Mouse (Mus musculus): ENCODE measurements around the gene Sptbn4. TPM values are rescaled to one million over a fixed set of nuclear protein-coding genes. Genes with fewer than 3 reads are reported as not detected.

Gene Sptbn4
- polyA plus RNA-seq, 1 experiment from 2014 or later: 0.47 TPM

- Histone ChIP-seq H3K36me3 (replicated peaks) (no peaks in the 10 kb centered on the region), H3K27ac (no peak overlapping the region), H3K4me1 (peaks cover 14% of the 10 kb centered on the region; the same call in 1 of the 2 replicates), H3K9me3 (peaks cover 4% of the 10 kb centered on the region; the same call in 1 of the 2 replicates), H3K4me3 (replicated peaks) (0 out of 2 replicates have a peak overlapping the region, but pooled peaks have one; percentile 7), H3K9ac (no peak overlapping the region), H3K27me3 (peaks cover 100% of the 10 kb centered on the region), H3K4me2 (peak overlapping the region; percentile 9; the same call in 1 of the 2 replicates)
- WGBS: 9% methylated on average over 11 of the region's 11 CpGs
- no peak for ATAC-seq (ENCODE audit: low FRiP score)
Measured at GRCm38 (mm10) chr7:27367976-27368375, 79.5 kb downstream of the Sptbn4 start.

- no peak for ATAC-seq (ENCODE audit: low FRiP score)
Measured at GRCm38 (mm10) chr7:27366082-27366844, 81.2 kb downstream of the Sptbn4 start.

GRCm38 (mm10) chr7:27364379-27364778, 83.1 kb downstream of the Sptbn4 start:
- H3K9me3 ChIP-seq: no peaks in the 10 kb centered on the region
- H3K9ac ChIP-seq: no peak overlapping the region
- WGBS: 3% methylated on average over 29 of the region's 29 CpGs
- peak overlapping the region; percentile 16 for H3K4me3 ChIP-seq (replicated peaks)
- H3K27ac ChIP-seq: no peak overlapping the region
- peaks cover 80% of the 10 kb centered on the region for H3K27me3 ChIP-seq
- H3K4me1 ChIP-seq: peaks cover 12% of the 10 kb centered on the region; the same call in 1 of the 2 replicates
- H3K36me3 ChIP-seq (replicated peaks): no peaks in the 10 kb centered on the region
- no peak overlapping the region for H3K4me2 ChIP-seq
- ATAC-seq (ENCODE audit: low FRiP score): no peak

More at GRCm38 (mm10) chr7:27366082-27366844, 81.2 kb downstream of the Sptbn4 start:
- H3K9ac ChIP-seq: no peak overlapping the region
- H3K4me1 ChIP-seq: 0 out of 2 replicates have a peak, but pooled peaks cover 7% of the 10 kb centered on the region
- H3K27me3 ChIP-seq: peaks cover 92% of the 10 kb centered on the region
- no peaks in the 10 kb centered on the region for H3K36me3 ChIP-seq (replicated peaks)
- no peak overlapping the region for H3K4me2 ChIP-seq
- peaks cover 4% of the 10 kb centered on the region; the same call in 1 of the 2 replicates for H3K9me3 ChIP-seq
- H3K4me3 ChIP-seq (replicated peaks): no peak overlapping the region
- H3K27ac ChIP-seq: no peak overlapping the region
- 44% methylated on average over 21 of the region's 21 CpGs for whole genome bisulfite sequencing

GRCm38 (mm10) chr7:27361283-27361946, 86.1 kb downstream of the Sptbn4 start:
- no peaks in the 10 kb centered on the region for H3K9me3 ChIP-seq
- peak overlapping the region; percentile 68 for H3K4me2 ChIP-seq
- H3K36me3 ChIP-seq (replicated peaks): no peaks in the 10 kb centered on the region
- peak overlapping the region; percentile 50 for H3K4me3 ChIP-seq (replicated peaks)
- H3K27ac ChIP-seq: no peak overlapping the region
- H3K4me1 ChIP-seq: peaks cover 22% of the 10 kb centered on the region
- peaks cover 80% of the 10 kb centered on the region for H3K27me3 ChIP-seq
- under 1% methylated on average over 51 of the region's 52 CpGs for WGBS
- H3K9ac ChIP-seq: peak overlapping the region; percentile 61
- peak; percentile 95 for ATAC-seq (ENCODE audit: low FRiP score)

- Histone ChIP-seq H3K4me2 (peak overlapping the region; percentile 68), H3K27me3 (peaks cover 76% of the 10 kb centered on the region), H3K4me1 (peaks cover 26% of the 10 kb centered on the region), H3K4me3 (replicated peaks) (peak overlapping the region; percentile 13; the same call in 1 of the 2 replicates), H3K9ac (no peak overlapping the region), H3K27ac (no peak overlapping the region), H3K36me3 (replicated peaks) (no peaks in the 10 kb centered on the region), H3K9me3 (no peaks in the 10 kb centered on the region)
- ATAC-seq (ENCODE audit: low FRiP score): no peak
- WGBS: 61% methylated on average over 6 of the region's 6 CpGs
Measured at GRCm38 (mm10) chr7:27360749-27361148, 86.7 kb downstream of the Sptbn4 start.

- Histone ChIP-seq H3K27ac (no peak overlapping the region), H3K4me2 (no peak overlapping the region), H3K4me3 (replicated peaks) (no peak overlapping the region), H3K36me3 (replicated peaks) (no peaks in the 10 kb centered on the region), H3K9me3 (no peaks in the 10 kb centered on the region), H3K9ac (no peak overlapping the region), H3K27me3 (peaks cover 67% of the 10 kb centered on the region), H3K4me1 (peaks cover 31% of the 10 kb centered on the region)
- 86% methylated on average over 9 of the region's 9 CpGs for WGBS
- no peak for ATAC-seq (ENCODE audit: low FRiP score)
Measured at GRCm38 (mm10) chr7:27359706-27360358, 87.7 kb downstream of the Sptbn4 start.

- no peak overlapping the region for H3K27ac ChIP-seq
- no peaks in the 10 kb centered on the region for H3K36me3 ChIP-seq (replicated peaks)
- no peak overlapping the region for H3K4me3 ChIP-seq (replicated peaks)
- H3K9ac ChIP-seq: no peak overlapping the region
- H3K9me3 ChIP-seq: no peaks in the 10 kb centered on the region
- H3K27me3 ChIP-seq: peaks cover 60% of the 10 kb centered on the region
- WGBS: 72% methylated on average over 2 of the region's 2 CpGs
- no peak for ATAC-seq (ENCODE audit: low FRiP score)
- peaks cover 35% of the 10 kb centered on the region for H3K4me1 ChIP-seq
- H3K4me2 ChIP-seq: no peak overlapping the region
Measured at GRCm38 (mm10) chr7:27359162-27359561, 88.3 kb downstream of the Sptbn4 start.

- H3K27me3 ChIP-seq: peaks cover 46% of the 10 kb centered on the region
- no peak overlapping the region for H3K27ac ChIP-seq
- peaks cover 10% of the 10 kb centered on the region for H3K36me3 ChIP-seq (replicated peaks)
- no peak overlapping the region for H3K9ac ChIP-seq
- WGBS: 30% methylated on average over 3 of the region's 3 CpGs
- peak overlapping the region; percentile 65; the same call in 1 of the 2 replicates for H3K4me2 ChIP-seq
- peaks cover 33% of the 10 kb centered on the region for H3K4me1 ChIP-seq
- no peak overlapping the region; the same call in 1 of the 2 replicates for H3K4me3 ChIP-seq (replicated peaks)
- H3K9me3 ChIP-seq: no peaks in the 10 kb centered on the region
- no peak for ATAC-seq (ENCODE audit: low FRiP score)
Measured at GRCm38 (mm10) chr7:27357595-27357978, 89.9 kb downstream of the Sptbn4 start.

- H3K4me2 ChIP-seq: peak within 1 kb of the TSS; percentile 65
- peak within 1 kb of the TSS; percentile 67 for H3K4me3 ChIP-seq (replicated peaks)
- H3K36me3 ChIP-seq (replicated peaks): peaks cover 14% of the 10 kb centered on the region
- no peak within 1 kb of the TSS for H3K9ac ChIP-seq
- no peaks in the 10 kb centered on the region for H3K9me3 ChIP-seq
- WGBS: 7% methylated on average over 27 of the region's 27 CpGs
- ATAC-seq (ENCODE audit: low FRiP score): no peak
- H3K4me1 ChIP-seq: peaks cover 33% of the 10 kb centered on the region
- H3K27me3 ChIP-seq: peaks cover 41% of the 10 kb centered on the region
- no peak within 1 kb of the TSS for H3K27ac ChIP-seq
Measured at GRCm38 (mm10) chr7:27356861-27357594, 90.5 kb downstream of the Sptbn4 start, which contains the start of gene Gm20479. Gm20479 (minus strand) TSS chr7:27357419.

GRCm38 (mm10) chr7:27356248-27356647, 91.2 kb downstream of the Sptbn4 start:
- Histone ChIP-seq H3K27ac (no peak overlapping the region), H3K27me3 (peaks cover 39% of the 10 kb centered on the region), H3K9ac (no peak overlapping the region), H3K9me3 (no peaks in the 10 kb centered on the region), H3K4me2 (peak overlapping the region; percentile 65), H3K4me3 (replicated peaks) (peak overlapping the region; percentile 67), H3K36me3 (replicated peaks) (peaks cover 22% of the 10 kb centered on the region), H3K4me1 (peaks cover 33% of the 10 kb centered on the region)
- ATAC-seq (ENCODE audit: low FRiP score): peak; percentile 28; the same call in 1 of the 2 replicates
- 2% methylated on average over 16 of the region's 16 CpGs for WGBS

GRCm38 (mm10) chr7:27355745-27356240, 91.7 kb downstream of the Sptbn4 start, which contains the start of gene Shkbp1:
Shkbp1 (minus strand) TSS chr7:27356019.
- H3K36me3 ChIP-seq (replicated peaks): peaks cover 24% of the 10 kb centered on the region
- peak within 1 kb of the TSS; percentile 65 for H3K4me2 ChIP-seq
- H3K27ac ChIP-seq: peak within 1 kb of the TSS; percentile 47; the same call in 1 of the 2 replicates
- H3K4me3 ChIP-seq (replicated peaks): peak within 1 kb of the TSS; percentile 67
- no peaks in the 10 kb centered on the region for H3K9me3 ChIP-seq
- WGBS: 1% methylated on average over 34 of the region's 34 CpGs
- H3K27me3 ChIP-seq: peaks cover 39% of the 10 kb centered on the region
- peaks cover 29% of the 10 kb centered on the region for H3K4me1 ChIP-seq
- ATAC-seq (ENCODE audit: low FRiP score): peak; percentile 95
- H3K9ac ChIP-seq: peak within 1 kb of the TSS; percentile 69
